Mouse (Mus musculus) hindbrain, postnatal 0 days (tissue): Measurements from ENCODE around the gene Ascc2. TPM values are rescaled to one million over a fixed set of nuclear protein-coding genes. Genes with fewer than 3 reads are reported as not detected.
"Not testable (repeated sequence)": the region's sequence is repeated elsewhere in the genome, so short reads cannot be mapped to it uniquely, and the experiment has no call there.

ENCODE experiments used
- ATAC-seq: fragments of 200-750 bp; cut with Nextera tagmentation; 2 replicates; pipeline ENCODE4 v1.8.0; 2017; ENCODE audit warnings: mild to moderate bottlenecking, moderate TSS enrichment, moderate library complexity
- DNase-seq: peaks from one replicate; pipeline ENCODE4 v3.0.0-alpha.2; 2015; ENCODE audit warnings: low spot score
- H3K27ac ChIP-seq: fragments of 300-500 bp; sonication (generic); 2 replicates; pipeline ENCODE4 v1.5.1; 2014; ENCODE audit warnings: mild to moderate bottlenecking
- H3K27me3 ChIP-seq: fragments of 300-500 bp; sonication (generic); 2 replicates; pipeline ENCODE4 v1.6.1; 2014; ENCODE audit warnings: low read length, mixed read lengths; ENCODE audit not compliant: insufficient read depth
- H3K36me3 ChIP-seq: fragments of 300-500 bp; sonication (generic); 2 replicates; pipeline ENCODE4 v1.6.1; 2014; ENCODE audit warnings: low read length, mixed read lengths; ENCODE audit not compliant: insufficient read depth
- H3K4me1 ChIP-seq: fragments of 300-500 bp; sonication (generic); 2 replicates; pipeline ENCODE4 v1.6.1; 2014; ENCODE audit warnings: antibody characterized with exemption, low read length, mixed read lengths; ENCODE audit not compliant: insufficient read depth
- H3K4me2 ChIP-seq: fragments of 300-500 bp; sonication (generic); 2 replicates; pipeline ENCODE4 v1.6.1; 2014; ENCODE audit warnings: low read depth, mild to moderate bottlenecking, low read length, moderate library complexity, mixed read lengths
- H3K4me3 ChIP-seq: fragments of 300-500 bp; sonication (generic); 2 replicates; pipeline ENCODE4 v1.5.1; 2014; ENCODE audit warnings: low read length
- H3K9ac ChIP-seq: fragments of 300-500 bp; sonication (generic); replicated peaks from 2 replicates; pipeline ENCODE4 v1.6.1; 2014; ENCODE audit warnings: mild to moderate bottlenecking, low read length, moderate library complexity, mixed read lengths
- H3K9me3 ChIP-seq: fragments of 300-500 bp; sonication (generic); 2 replicates; pipeline ENCODE4 v1.6.1; 2016; ENCODE audit warnings: low read length, mixed read lengths
- CTCF ChIP-seq: IDR thresholded peaks from 2 replicates; pipeline ENCODE4 v1.5.1; 2016; ENCODE audit warnings: antibody characterized with exemption, control low read depth, low read depth
- WGBS: fragments of 180-500 bp; shearing (Covaris S2); extraction: QIAGEN DNeasy Blood & Tissue Kit; methylation state at CpG from one replicate; pipeline ENCODE4 v1.1.7; 2014; 5-methylcytosine and 5-hydroxymethylcytosine counted together
- polyA plus RNA-seq: library from polyadenylated mRNA; unstranded; fragments of >200 nt; fragmentation: Nextera tagmentation; extraction: Ambion mirVana; gene quantifications from 2 replicates; pipeline ENCODE4 v1.2.1, GENCODE M21; 2015
- total RNA-seq: library from RNA; depleted of rRNA; stranded (reverse); fragments of >200 nt; gene quantifications from 2 replicates; pipeline ENCODE4 v1.2.3, GENCODE M21; 2014

Gene Ascc2
- total and polyA plus RNA-seq, 2 experiments from 2014 or later: 13.8 to 15.5 TPM

GRCm38 (mm10) chr11:4703688-4704071, 66.1 kb downstream of the Ascc2 start:
- Histone ChIP-seq H3K4me2 (peak overlapping the region; percentile 93), H3K4me3 (peak overlapping the region; percentile 52), H3K9ac (peak overlapping the region; percentile 56), H3K27me3 (no peaks in the 10 kb centered on the region), H3K27ac (peak overlapping the region; percentile 64), H3K4me1 (peaks cover 11% of the 10 kb centered on the region), H3K36me3 (peaks cover 9% of the 10 kb centered on the region; the same call in 1 of the 2 replicates), H3K9me3 (no peaks in the 10 kb centered on the region)
- 8% methylated on average over 12 of the region's 12 CpGs for WGBS
- no peak for DNase-seq
- no peak; the same call in 1 of the 2 replicates for ATAC-seq
- no peak for TF ChIP-seq CTCF

- Histone ChIP-seq H3K27ac (peak within 1 kb of the TSS; percentile 64), H3K4me2 (peak within 1 kb of the TSS; percentile 93), H3K9ac (peak within 1 kb of the TSS; percentile 56), H3K4me1 (peaks cover 11% of the 10 kb centered on the region), H3K27me3 (no peaks in the 10 kb centered on the region), H3K36me3 (peaks cover 9% of the 10 kb centered on the region; the same call in 1 of the 2 replicates), H3K4me3 (peak within 1 kb of the TSS; percentile 52), H3K9me3 (no peaks in the 10 kb centered on the region)
- WGBS: under 1% methylated on average over 47 of the region's 47 CpGs
- DNase-seq (peak; percentile 96), ATAC-seq (peak; percentile 97)
- TF ChIP-seq CTCF: 0 out of 2 replicates have a peak, but pooled peaks have one; percentile 19
Observed at GRCm38 (mm10) chr11:4704072-4704964, 66.8 kb downstream of the Ascc2 start, which contains the start of the genes Uqcr10 and Zmat5. Gene Uqcr10, minus strand, starts transcription at chr11:4704342. Gene Zmat5, plus strand, starts transcription at chr11:4704678.

- Histone ChIP-seq H3K27ac (peak overlapping the region; percentile 26; the same call in 1 of the 2 replicates), H3K9ac (peak overlapping the region; percentile 56), H3K9me3 (no peaks in the 10 kb centered on the region), H3K4me3 (peak overlapping the region; percentile 52), H3K36me3 (peaks cover 9% of the 10 kb centered on the region; the same call in 1 of the 2 replicates), H3K4me2 (peak overlapping the region; percentile 93), H3K4me1 (peaks cover 11% of the 10 kb centered on the region), H3K27me3 (no peaks in the 10 kb centered on the region)
- TF ChIP-seq CTCF: no peak
- DNase-seq: no peak
- no peak for ATAC-seq
- 6% methylated on average over 4 of the region's 4 CpGs for WGBS
Observed at GRCm38 (mm10) chr11:4705178-4705577, 67.6 kb downstream of the Ascc2 start.

- H3K27me3 ChIP-seq, H3K4me2 ChIP-seq, H3K36me3 ChIP-seq, H3K9ac ChIP-seq, DNase-seq, H3K9me3 ChIP-seq, H3K4me1 ChIP-seq, H3K4me3 ChIP-seq, H3K27ac ChIP-seq, ATAC-seq: not testable (repeated sequence)
- 87% methylated on average over 4 of the region's 4 CpGs for WGBS
Observed at GRCm38 (mm10) chr11:4710188-4710587, 72.6 kb downstream of the Ascc2 start.

- H3K4me2 ChIP-seq: no peak overlapping the region
- H3K27ac ChIP-seq: no peak overlapping the region
- H3K9me3 ChIP-seq: no peaks in the 10 kb centered on the region
- no peaks in the 10 kb centered on the region for H3K27me3 ChIP-seq
- H3K9ac ChIP-seq: no peak overlapping the region
- no peak for ATAC-seq
- DNase-seq: no peak
- H3K4me1 ChIP-seq: no peaks in the 10 kb centered on the region
- H3K36me3 ChIP-seq: no peaks in the 10 kb centered on the region
- no peak overlapping the region for H3K4me3 ChIP-seq
- TF ChIP-seq CTCF: no peak
Observed at GRCm38 (mm10) chr11:4712822-4713221, 75.3 kb downstream of the Ascc2 start.

- Histone ChIP-seq H3K4me3 (no peak overlapping the region), H3K27me3 (no peaks in the 10 kb centered on the region), H3K4me2 (no peak overlapping the region), H3K9ac (no peak overlapping the region), H3K27ac (no peak overlapping the region), H3K36me3 (no peaks in the 10 kb centered on the region), H3K9me3 (no peaks in the 10 kb centered on the region), H3K4me1 (no peaks in the 10 kb centered on the region)
- DNase-seq (no peak), ATAC-seq (no peak)
- 84% methylated on average over 4 of the region's 4 CpGs for WGBS
- no peak for TF ChIP-seq CTCF
Observed at GRCm38 (mm10) chr11:4714727-4715126, 77.2 kb downstream of the Ascc2 start.

GRCm38 (mm10) chr11:4715596-4715995, 78.0 kb downstream of the Ascc2 start:
- no peaks in the 10 kb centered on the region for H3K36me3 ChIP-seq
- 87% methylated on average over 4 of the region's 4 CpGs for WGBS
- no peak overlapping the region for H3K4me3 ChIP-seq
- ATAC-seq (no peak), DNase-seq (no peak)
- H3K4me2 ChIP-seq: no peak overlapping the region
- no peaks in the 10 kb centered on the region for H3K9me3 ChIP-seq
- no peak overlapping the region for H3K9ac ChIP-seq
- no peaks in the 10 kb centered on the region for H3K27me3 ChIP-seq
- no peak overlapping the region for H3K27ac ChIP-seq
- TF ChIP-seq CTCF: no peak
- no peaks in the 10 kb centered on the region for H3K4me1 ChIP-seq
